Mouse (Mus musculus): Measurements from ENCODE around the gene Als2. TPM values are rescaled to one million over a fixed set of nuclear protein-coding genes. Genes with fewer than 3 reads are reported as not detected.

Als2 gene
- polyA plus RNA-seq, 1 experiment from 2014 or later = 8.0 TPM

DNA sequence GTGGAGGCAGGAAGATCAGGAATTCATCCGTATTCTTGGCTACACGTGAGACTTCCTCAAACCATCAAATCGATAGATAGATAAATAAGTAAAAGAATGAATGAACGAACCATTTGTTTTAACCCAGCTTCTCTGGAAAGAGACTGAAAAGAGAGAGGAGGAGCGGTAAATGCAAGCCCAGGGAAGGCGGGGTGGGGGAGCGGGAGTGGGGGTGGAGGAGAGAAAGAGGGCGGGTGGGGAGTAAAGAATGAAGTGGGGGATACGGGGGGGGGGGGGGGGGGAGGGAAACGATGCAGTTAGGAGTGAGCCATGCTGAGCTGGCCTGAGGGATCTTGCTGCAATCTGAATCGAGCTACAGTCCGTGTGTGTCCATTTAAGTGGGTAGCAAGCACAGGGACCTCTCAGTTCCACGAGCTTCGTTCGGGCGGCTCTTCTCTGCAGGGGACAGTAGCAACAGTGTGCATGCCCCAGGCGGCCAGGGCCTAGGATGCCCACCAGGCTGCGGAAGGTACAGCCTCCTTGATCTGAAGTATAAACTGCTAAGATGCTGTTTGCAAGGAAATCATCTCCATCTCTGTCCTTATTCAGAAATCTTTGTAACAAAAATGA, 16.4 kb upstream of the Als2 start:
- Histone ChIP-seq H3K27ac (ENCODE audit: low read length) (no peak overlapping the region), H3K36me3 (ENCODE audit: control insufficient read depth, insufficient read depth) (no peaks in the 10 kb centered on the region), H3K9ac (ENCODE audit: low read depth, low read length) (no peak overlapping the region), H3K4me3 (ENCODE audit: low read depth, low read length) (no peak overlapping the region; the same call in 1 of the 2 replicates), H3K9me3 (replicated peaks; ENCODE audit: control insufficient read depth, low read length) (no peaks in the 10 kb centered on the region), H3K27me3 (ENCODE audit: control insufficient read depth, insufficient read depth, low read depth, low read length) (no peaks in the 10 kb centered on the region), H3K4me2 (ENCODE audit: low read depth, low read length) (peak overlapping the region; percentile 40), H3K4me1 (ENCODE audit: control insufficient read depth, low read depth, low read length) (no peaks in the 10 kb centered on the region)
- ATAC-seq (ENCODE audit: low read depth) = no peak
- WGBS (ENCODE audit: insufficient replicate concordance) = 14% methylated on average over 18 of the region's 18 CpGs

DNA sequence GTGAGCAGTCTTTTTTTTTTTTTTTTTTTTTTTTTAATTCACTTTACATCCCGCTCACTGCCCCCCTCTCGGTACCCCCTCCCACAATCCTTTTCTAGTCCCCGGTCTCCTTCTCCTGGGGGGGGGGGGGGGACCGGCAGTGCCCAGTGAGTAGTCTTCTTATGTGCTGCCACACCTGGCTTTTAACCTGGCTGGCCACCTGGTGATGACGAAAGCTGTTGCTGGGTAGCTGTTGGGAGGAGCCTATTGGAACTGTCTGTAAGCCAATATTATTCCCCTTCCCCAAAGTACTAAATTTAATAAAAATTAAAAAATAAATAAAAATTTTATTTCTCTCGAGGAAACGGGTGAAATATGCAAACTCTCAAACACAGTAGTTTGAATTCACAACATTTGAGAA, 15.7 kb upstream of the Als2 start:
- ATAC-seq (ENCODE audit: low read depth) = no peak
- Histone ChIP-seq H3K27me3 (ENCODE audit: control insufficient read depth, insufficient read depth, low read depth, low read length) (no peaks in the 10 kb centered on the region), H3K27ac (ENCODE audit: low read length) (no peak overlapping the region), H3K4me1 (ENCODE audit: control insufficient read depth, low read depth, low read length) (no peaks in the 10 kb centered on the region), H3K9ac (ENCODE audit: low read depth, low read length) (no peak overlapping the region), H3K4me2 (ENCODE audit: low read depth, low read length) (peak overlapping the region; percentile 40), H3K4me3 (ENCODE audit: low read depth, low read length) (no peak overlapping the region), H3K9me3 (replicated peaks; ENCODE audit: control insufficient read depth, low read length) (no peaks in the 10 kb centered on the region), H3K36me3 (ENCODE audit: control insufficient read depth, insufficient read depth) (no peaks in the 10 kb centered on the region)
- 14% methylated on average over 7 of the region's 7 CpGs for WGBS (ENCODE audit: insufficient replicate concordance)

DNA sequence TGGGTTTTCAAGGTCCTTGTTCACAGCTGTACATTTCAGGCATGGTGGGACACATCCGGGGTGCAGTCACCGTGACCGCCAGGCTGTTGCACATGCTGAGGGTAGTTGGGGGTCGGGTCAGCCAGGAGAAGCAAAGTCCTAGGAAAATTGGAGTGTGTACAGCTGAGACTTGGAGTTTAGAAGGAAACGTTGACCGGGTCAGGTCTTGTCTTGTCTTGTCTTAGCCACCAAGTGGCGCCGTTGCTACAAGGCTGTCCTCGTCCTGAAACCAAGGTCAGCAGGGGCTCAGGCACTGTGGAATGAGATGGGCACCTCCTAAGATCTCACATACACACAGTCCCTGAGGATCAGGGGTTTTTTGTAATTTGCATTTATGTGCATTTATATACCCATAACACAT, 10.6 kb upstream of the Als2 start:
- no peak for ATAC-seq (ENCODE audit: low read depth)
- H3K4me3 ChIP-seq (ENCODE audit: low read depth, low read length) = no peak overlapping the region
- no peaks in the 10 kb centered on the region for H3K4me1 ChIP-seq (ENCODE audit: control insufficient read depth, low read depth, low read length)
- H3K36me3 ChIP-seq (ENCODE audit: control insufficient read depth, insufficient read depth) = no peaks in the 10 kb centered on the region
- WGBS (ENCODE audit: insufficient replicate concordance) = 7% methylated on average over 9 of the region's 9 CpGs
- no peak overlapping the region for H3K9ac ChIP-seq (ENCODE audit: low read depth, low read length)
- H3K9me3 ChIP-seq (replicated peaks; ENCODE audit: control insufficient read depth, low read length) = no peaks in the 10 kb centered on the region
- no peak overlapping the region for H3K27ac ChIP-seq (ENCODE audit: low read length)
- no peaks in the 10 kb centered on the region for H3K27me3 ChIP-seq (ENCODE audit: control insufficient read depth, insufficient read depth, low read depth, low read length)
- H3K4me2 ChIP-seq (ENCODE audit: low read depth, low read length) = no peak overlapping the region

DNA sequence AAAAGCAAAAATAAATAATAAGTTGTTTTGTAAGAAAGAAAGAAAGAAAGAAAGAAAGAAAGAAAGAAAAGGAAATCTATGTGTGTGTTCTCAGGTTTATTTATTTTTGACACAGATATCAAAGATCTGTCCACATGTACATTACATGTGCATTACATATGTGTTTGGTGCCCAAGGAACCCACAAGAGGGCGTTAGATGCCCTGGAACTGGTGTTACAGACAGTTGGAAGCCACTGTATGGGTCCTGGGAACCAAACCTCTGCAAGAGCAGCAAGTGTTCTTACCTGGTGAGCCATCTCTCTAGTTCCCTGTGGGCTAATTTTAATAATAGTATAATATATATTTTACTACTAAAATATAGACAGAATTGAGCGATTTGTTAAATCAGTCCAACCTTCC, 6.7 kb upstream of the Als2 start:
- WGBS (ENCODE audit: insufficient replicate concordance) = 34% methylated on average over 2 of the region's 2 CpGs
- ATAC-seq (ENCODE audit: low read depth) = no peak
- no peak overlapping the region for H3K4me3 ChIP-seq (ENCODE audit: low read depth, low read length)
- no peak overlapping the region for H3K9ac ChIP-seq (ENCODE audit: low read depth, low read length)
- no peaks in the 10 kb centered on the region for H3K9me3 ChIP-seq (replicated peaks; ENCODE audit: control insufficient read depth, low read length)
- no peaks in the 10 kb centered on the region; the same call in 1 of the 2 replicates for H3K4me1 ChIP-seq (ENCODE audit: control insufficient read depth, low read depth, low read length)
- no peaks in the 10 kb centered on the region for H3K36me3 ChIP-seq (ENCODE audit: control insufficient read depth, insufficient read depth)
- H3K4me2 ChIP-seq (ENCODE audit: low read depth, low read length) = no peak overlapping the region
- no peak overlapping the region for H3K27ac ChIP-seq (ENCODE audit: low read length)
- no peaks in the 10 kb centered on the region for H3K27me3 ChIP-seq (ENCODE audit: control insufficient read depth, insufficient read depth, low read depth, low read length)

DNA sequence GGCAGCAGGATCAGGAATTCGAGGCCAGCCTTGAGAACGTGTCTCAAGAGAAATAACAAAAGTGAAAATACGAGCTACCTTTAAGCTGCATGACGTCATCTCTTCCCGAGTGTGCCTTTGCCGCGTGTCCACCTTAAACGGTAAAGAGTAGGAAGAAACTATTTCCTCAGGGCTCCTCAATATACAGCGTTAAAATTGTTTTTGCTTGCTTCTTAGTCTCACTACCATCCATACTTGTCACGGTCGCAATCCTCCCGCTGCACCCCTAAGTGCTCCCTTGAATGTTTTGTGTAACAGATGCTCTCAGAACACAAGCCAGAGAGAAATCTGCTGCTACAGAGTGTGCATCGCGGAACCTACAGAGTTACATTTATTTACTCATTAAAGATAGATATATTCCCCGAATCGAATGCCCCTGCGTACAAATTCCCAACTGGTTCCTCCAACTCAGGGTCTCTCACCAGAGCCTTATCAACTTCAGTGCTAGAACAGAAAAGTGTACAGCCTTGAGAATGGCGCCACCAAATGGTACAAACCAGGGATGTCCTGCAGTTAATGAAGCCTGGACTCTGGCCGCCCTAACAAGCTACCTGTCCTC, 682 bp upstream of the Als2 start:
- WGBS (ENCODE audit: insufficient replicate concordance) = 1% methylated on average over 19 of the region's 19 CpGs
- peaks cover 5% of the 10 kb centered on the region; the same call in 1 of the 2 replicates for H3K4me1 ChIP-seq (ENCODE audit: control insufficient read depth, low read depth, low read length)
- H3K27me3 ChIP-seq (ENCODE audit: control insufficient read depth, insufficient read depth, low read depth, low read length) = no peaks in the 10 kb centered on the region
- H3K4me2 ChIP-seq (ENCODE audit: low read depth, low read length) = peak overlapping the region; percentile 95
- H3K9ac ChIP-seq (ENCODE audit: low read depth, low read length) = peak overlapping the region; percentile 86
- peak overlapping the region; percentile 61 for H3K27ac ChIP-seq (ENCODE audit: low read length)
- peak; percentile 46 for ATAC-seq (ENCODE audit: low read depth)
- no peaks in the 10 kb centered on the region for H3K36me3 ChIP-seq (ENCODE audit: control insufficient read depth, insufficient read depth)
- no peaks in the 10 kb centered on the region for H3K9me3 ChIP-seq (replicated peaks; ENCODE audit: control insufficient read depth, low read length)
- H3K4me3 ChIP-seq (ENCODE audit: low read depth, low read length) = peak overlapping the region; percentile 76

DNA sequence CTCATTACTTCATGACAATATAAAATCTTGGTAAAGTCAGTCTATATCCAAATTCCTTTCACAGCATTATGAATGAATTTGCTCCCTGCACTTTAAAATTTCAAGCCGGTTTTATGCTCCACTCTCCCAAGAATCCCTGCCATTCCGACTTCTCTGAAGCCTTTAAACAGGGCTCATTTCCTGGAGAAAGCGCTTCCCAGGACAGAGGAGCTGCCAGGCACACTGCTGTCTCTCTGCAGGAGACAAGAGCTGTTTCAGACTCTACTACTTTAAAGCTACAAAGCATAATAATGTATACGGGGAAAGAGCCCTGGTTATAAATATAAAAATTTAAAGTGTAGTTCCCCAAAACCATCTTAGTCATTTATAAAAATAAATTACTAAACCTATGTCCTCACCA, 7.8 kb downstream of the Als2 start:
- H3K4me1 ChIP-seq (ENCODE audit: control insufficient read depth, low read depth, low read length) = no peaks in the 10 kb centered on the region

DNA sequence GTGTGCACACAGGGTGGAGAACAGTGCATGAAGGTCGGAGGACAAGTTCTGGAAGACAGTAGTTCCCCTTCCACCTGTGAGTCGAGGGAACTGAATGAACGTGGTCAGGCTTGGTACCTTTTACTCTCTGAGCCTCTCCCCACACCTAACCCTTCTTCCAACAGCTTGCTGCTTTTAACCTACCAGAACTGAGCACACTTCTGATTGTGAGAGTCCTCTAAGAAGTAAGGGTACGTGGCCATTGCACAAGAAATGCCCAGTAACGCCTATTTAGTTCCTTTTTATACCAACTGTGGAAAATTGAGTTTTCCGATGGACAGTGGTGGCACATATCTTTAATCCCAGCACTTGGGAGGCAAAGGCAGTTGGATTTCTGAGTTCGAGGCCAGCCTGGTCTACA, 8.5 kb downstream of the Als2 start:
- Histone ChIP-seq H3K4me3 (ENCODE audit: low read depth, low read length) (no peak overlapping the region), H3K36me3 (ENCODE audit: control insufficient read depth, insufficient read depth) (no peaks in the 10 kb centered on the region; the same call in 1 of the 2 replicates), H3K4me1 (ENCODE audit: control insufficient read depth, low read depth, low read length) (no peaks in the 10 kb centered on the region), H3K27ac (ENCODE audit: low read length) (no peak overlapping the region), H3K27me3 (ENCODE audit: control insufficient read depth, insufficient read depth, low read depth, low read length) (no peaks in the 10 kb centered on the region), H3K4me2 (ENCODE audit: low read depth, low read length) (no peak overlapping the region), H3K9ac (ENCODE audit: low read depth, low read length) (no peak overlapping the region), H3K9me3 (replicated peaks; ENCODE audit: control insufficient read depth, low read length) (no peaks in the 10 kb centered on the region)
- ATAC-seq (ENCODE audit: low read depth) = no peak
- WGBS (ENCODE audit: insufficient replicate concordance) = 57% methylated on average over 7 of the region's 7 CpGs

More for the DNA sequence above, 7.8 kb downstream of the Als2 start:
- Histone ChIP-seq H3K4me3 (ENCODE audit: low read depth, low read length) (no peak overlapping the region), H3K4me2 (ENCODE audit: low read depth, low read length) (no peak overlapping the region), H3K9me3 (replicated peaks; ENCODE audit: control insufficient read depth, low read length) (no peaks in the 10 kb centered on the region), H3K27me3 (ENCODE audit: control insufficient read depth, insufficient read depth, low read depth, low read length) (no peaks in the 10 kb centered on the region), H3K36me3 (ENCODE audit: control insufficient read depth, insufficient read depth) (no peaks in the 10 kb centered on the region; the same call in 1 of the 2 replicates), H3K27ac (ENCODE audit: low read length) (no peak overlapping the region), H3K9ac (ENCODE audit: low read depth, low read length) (no peak overlapping the region)
- WGBS (ENCODE audit: insufficient replicate concordance) = 63% methylated on average over 4 of the region's 4 CpGs
- no peak for ATAC-seq (ENCODE audit: low read depth)

DNA sequence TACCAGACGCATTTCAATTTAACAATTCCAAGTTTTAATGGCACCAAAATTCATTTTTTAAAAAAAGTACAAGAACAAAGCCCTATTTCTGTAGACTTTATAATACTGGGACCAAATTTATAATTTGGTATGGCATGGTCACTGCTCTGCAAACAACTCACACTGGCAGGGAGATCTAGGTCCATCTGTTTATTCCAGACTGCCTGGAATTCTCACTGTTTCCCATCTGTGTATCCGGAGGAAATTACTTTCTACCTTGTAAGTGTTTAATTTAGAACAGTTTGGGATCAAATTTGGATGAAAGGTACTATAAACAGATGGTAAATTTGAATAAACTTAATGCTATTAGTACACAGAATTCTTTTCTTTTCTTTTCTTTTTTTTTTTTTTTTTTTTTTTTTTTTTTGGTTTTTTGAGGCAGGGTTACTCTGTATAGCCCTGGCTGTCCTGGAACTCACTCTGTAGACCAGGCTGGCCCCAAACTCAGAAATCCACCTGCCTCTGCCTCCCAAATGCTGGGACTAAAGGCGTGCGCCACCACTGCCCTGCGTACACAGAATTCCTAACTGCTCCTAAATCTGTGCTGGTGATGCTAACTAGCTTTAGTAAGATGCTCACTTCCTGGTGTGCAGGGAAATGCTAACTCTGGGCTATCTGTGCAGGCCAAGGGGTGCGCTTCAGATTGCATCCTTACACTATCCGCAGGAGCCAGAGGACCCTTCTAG, 14.8 kb downstream of the Als2 start:
- H3K36me3 ChIP-seq (ENCODE audit: control insufficient read depth, insufficient read depth) = no peaks in the 10 kb centered on the region; the same call in 1 of the 2 replicates
- no peak overlapping the region for H3K4me3 ChIP-seq (ENCODE audit: low read depth, low read length)
- H3K4me1 ChIP-seq (ENCODE audit: control insufficient read depth, low read depth, low read length) = no peaks in the 10 kb centered on the region
- no peaks in the 10 kb centered on the region for H3K27me3 ChIP-seq (ENCODE audit: control insufficient read depth, insufficient read depth, low read depth, low read length)
- no peak overlapping the region for H3K9ac ChIP-seq (ENCODE audit: low read depth, low read length)
- no peak for ATAC-seq (ENCODE audit: low read depth)
- WGBS (ENCODE audit: insufficient replicate concordance) = 78% methylated on average over 7 of the region's 7 CpGs
- no peak overlapping the region for H3K27ac ChIP-seq (ENCODE audit: low read length)
- no peak overlapping the region for H3K4me2 ChIP-seq (ENCODE audit: low read depth, low read length)
- no peaks in the 10 kb centered on the region for H3K9me3 ChIP-seq (replicated peaks; ENCODE audit: control insufficient read depth, low read length)

DNA sequence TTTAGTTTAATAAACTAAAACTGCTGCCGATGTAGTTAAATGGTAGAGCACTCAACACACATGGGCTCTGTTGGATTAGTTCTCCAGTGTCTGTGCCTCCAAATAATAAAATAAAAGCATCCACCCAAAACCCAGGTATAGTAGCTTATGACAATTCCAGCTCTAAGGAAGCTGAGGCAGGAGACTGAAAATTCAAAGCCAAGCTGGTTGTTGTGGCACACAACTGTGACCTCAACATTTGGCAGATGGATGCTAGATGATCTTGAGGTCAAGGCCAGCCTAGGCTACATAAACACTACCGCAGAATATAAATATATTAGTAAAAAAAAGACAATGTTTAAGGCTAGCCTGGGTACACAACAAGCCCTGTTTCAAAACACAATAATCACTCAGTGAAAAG, 15.4 kb downstream of the Als2 start:
- Histone ChIP-seq H3K9me3 (replicated peaks; ENCODE audit: control insufficient read depth, low read length) (no peaks in the 10 kb centered on the region), H3K27me3 (ENCODE audit: control insufficient read depth, insufficient read depth, low read depth, low read length) (no peaks in the 10 kb centered on the region)
- ATAC-seq (ENCODE audit: low read depth) = no peak

More for the DNA sequence above, 15.4 kb downstream of the Als2 start:
- Histone ChIP-seq H3K9ac (ENCODE audit: low read depth, low read length) (no peak overlapping the region), H3K36me3 (ENCODE audit: control insufficient read depth, insufficient read depth) (no peaks in the 10 kb centered on the region; the same call in 1 of the 2 replicates), H3K4me1 (ENCODE audit: control insufficient read depth, low read depth, low read length) (no peaks in the 10 kb centered on the region), H3K4me3 (ENCODE audit: low read depth, low read length) (no peak overlapping the region), H3K4me2 (ENCODE audit: low read depth, low read length) (no peak overlapping the region), H3K27ac (ENCODE audit: low read length) (no peak overlapping the region)
- 80% methylated on average over 2 of the region's 2 CpGs for WGBS (ENCODE audit: insufficient replicate concordance)

Measured in liver, embryonic 16.5 days (tissue).